Mouse (Mus musculus): ENCODE data around the gene Vps29.
A peak's percentile ranks its signal among the peaks of the same experiment; 100 is the strongest.

GRCm38 (mm10) chr5:122306536-122306935, 47.6 kb upstream of the Vps29 start:
- TF ChIP-seq CTCF (IDR thresholded peaks at IDR 0.05; ENCODE audit: low read depth) (no peak), EP300 (IDR thresholded peaks at IDR 0.05; ENCODE audit: low read depth) (peak; percentile 47; the same call in 1 of the 2 replicates)
